Mouse (Mus musculus): ENCODE results near the gene Cnksr3. TPM values are rescaled to one million over a fixed set of nuclear protein-coding genes. Genes with fewer than 3 reads are reported as not detected.
A peak's percentile ranks its signal among the peaks of the same experiment; 100 is the strongest.

Gene Cnksr3
- polyA plus RNA-seq, 1 experiment from 2014 or later = 7.4 TPM

DNA sequence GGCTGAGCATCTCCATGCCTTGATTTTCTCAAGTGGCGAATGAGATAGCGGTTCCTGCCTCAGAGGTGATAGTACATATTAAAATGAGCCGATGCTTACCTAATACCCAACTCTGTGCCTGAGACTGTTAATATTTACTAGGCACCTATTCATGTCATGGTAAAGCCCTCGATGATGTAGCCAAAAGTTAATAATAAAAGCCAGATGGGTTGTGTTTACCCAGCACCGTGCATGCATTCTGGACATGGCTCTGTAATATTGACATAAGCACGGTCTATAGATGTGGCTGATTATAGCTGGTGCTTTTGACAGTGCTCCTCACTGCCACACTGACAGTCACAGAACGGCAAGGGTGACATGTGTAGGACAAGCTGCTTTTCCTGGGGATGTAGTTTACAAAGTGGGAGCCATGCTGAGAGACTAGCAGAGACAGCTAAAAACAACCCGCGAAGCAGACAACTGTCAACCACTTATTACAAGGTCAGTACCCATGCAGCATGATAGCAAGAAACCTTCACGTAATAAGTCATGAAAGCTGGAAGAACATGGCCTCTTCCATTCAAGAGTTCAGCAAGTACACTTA, 3.1 kb downstream of the Cnksr3 start:
- 64% methylated on average over 10 of the region's 10 CpGs for WGBS
- peaks cover 21% of the 10 kb centered on the region; the same call in 1 of the 2 replicates for H3K4me1 ChIP-seq (ENCODE audit: insufficient read depth, low read depth, low read length)
- TF ChIP-seq CTCF (IDR thresholded peaks at IDR 0.05) (no peak), EP300 (IDR thresholded peaks at IDR 0.05) (no peak)

DNA sequence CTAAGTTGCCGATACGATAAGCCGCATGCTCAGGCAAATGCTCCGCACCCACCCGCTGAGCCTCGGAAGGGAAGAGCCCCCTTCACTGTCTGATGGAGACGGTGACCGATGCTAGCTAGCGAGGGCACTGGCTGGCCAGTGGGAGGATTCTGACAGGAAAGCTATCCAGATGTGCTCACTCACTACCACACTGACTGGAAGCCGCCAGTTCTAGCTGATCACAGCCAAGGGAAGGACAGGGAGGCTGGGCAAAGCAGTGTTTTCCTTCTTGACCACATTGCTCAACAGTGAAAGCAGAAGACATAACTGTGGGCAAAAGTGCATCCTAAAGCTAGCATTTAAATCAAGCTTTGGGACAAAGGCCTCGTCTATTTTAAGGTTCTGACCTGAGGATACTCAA, 4.7 kb downstream of the Cnksr3 start:
- Histone ChIP-seq H3K4me3 (ENCODE audit: low read depth, low read length) (no peak overlapping the region), H3K9ac (replicated peaks; ENCODE audit: low read depth) (no peak overlapping the region), H3K27ac (ENCODE audit: low read length) (no peak overlapping the region), H3K9me3 (ENCODE audit: low read length) (no peaks in the 10 kb centered on the region), H3K4me2 (replicated peaks; ENCODE audit: low read depth, low read length) (no peak overlapping the region; the same call in 1 of the 2 replicates), H3K27me3 (replicated peaks; ENCODE audit: insufficient read depth, low read length) (no peaks in the 10 kb centered on the region), H3K4me1 (ENCODE audit: insufficient read depth, low read depth, low read length) (peaks cover 18% of the 10 kb centered on the region; the same call in 1 of the 2 replicates), H3K36me3 (ENCODE audit: insufficient read depth, low read length) (no peaks in the 10 kb centered on the region)
- TF ChIP-seq EP300 (IDR thresholded peaks at IDR 0.05) (no peak), CTCF (IDR thresholded peaks at IDR 0.05) (no peak)
- WGBS = 62% methylated on average over 11 of the region's 11 CpGs
- DNase-seq (ENCODE audit: low spot score) (peak; percentile 83), ATAC-seq (peak; percentile 8; the same call in 1 of the 2 replicates)

More for the DNA sequence above, 3.1 kb downstream of the Cnksr3 start:
- no peaks in the 10 kb centered on the region for H3K36me3 ChIP-seq (ENCODE audit: insufficient read depth, low read length)
- peak overlapping the region; percentile 91; the same call in 1 of the 2 replicates for H3K4me2 ChIP-seq (replicated peaks; ENCODE audit: low read depth, low read length)
- no peaks in the 10 kb centered on the region for H3K9me3 ChIP-seq (ENCODE audit: low read length)
- ATAC-seq = no peak
- H3K27me3 ChIP-seq (replicated peaks; ENCODE audit: insufficient read depth, low read length) = no peaks in the 10 kb centered on the region
- no peak for DNase-seq (ENCODE audit: low spot score)
- no peak overlapping the region for H3K27ac ChIP-seq (ENCODE audit: low read length)
- no peak overlapping the region for H3K4me3 ChIP-seq (ENCODE audit: low read depth, low read length)
- H3K9ac ChIP-seq (replicated peaks; ENCODE audit: low read depth) = no peak overlapping the region

DNA sequence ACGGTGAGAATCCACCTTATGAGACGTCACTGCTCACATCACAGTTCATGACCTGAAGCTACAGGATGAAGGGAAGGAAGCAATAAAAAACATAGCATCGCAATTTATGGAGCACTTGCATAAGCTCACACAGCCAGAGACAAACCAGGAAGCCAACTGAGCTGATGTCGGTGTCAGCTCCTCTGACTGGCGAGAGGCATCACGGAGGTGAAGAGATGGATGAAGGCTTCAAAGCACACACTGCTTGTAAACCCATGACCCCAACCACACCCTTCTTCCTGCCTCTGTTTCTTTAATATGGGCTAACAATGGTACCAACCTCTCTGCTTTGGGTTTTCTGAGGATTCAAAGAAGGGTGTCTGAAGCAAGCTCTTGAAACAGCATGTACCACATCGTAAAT, 5.5 kb downstream of the Cnksr3 start:
- TF ChIP-seq EP300 (IDR thresholded peaks at IDR 0.05) (no peak), CTCF (IDR thresholded peaks at IDR 0.05) (no peak)
- 59% methylated on average over 7 of the region's 7 CpGs for WGBS
- Histone ChIP-seq H3K27me3 (replicated peaks; ENCODE audit: insufficient read depth, low read length) (no peaks in the 10 kb centered on the region), H3K27ac (ENCODE audit: low read length) (no peak overlapping the region), H3K36me3 (ENCODE audit: insufficient read depth, low read length) (no peaks in the 10 kb centered on the region), H3K9ac (replicated peaks; ENCODE audit: low read depth) (no peak overlapping the region), H3K9me3 (ENCODE audit: low read length) (no peaks in the 10 kb centered on the region), H3K4me1 (ENCODE audit: insufficient read depth, low read depth, low read length) (peaks cover 18% of the 10 kb centered on the region; the same call in 1 of the 2 replicates), H3K4me2 (replicated peaks; ENCODE audit: low read depth, low read length) (no peak overlapping the region; the same call in 1 of the 2 replicates), H3K4me3 (ENCODE audit: low read depth, low read length) (no peak overlapping the region)
- no peak for DNase-seq (ENCODE audit: low spot score)
- no peak for ATAC-seq

DNA sequence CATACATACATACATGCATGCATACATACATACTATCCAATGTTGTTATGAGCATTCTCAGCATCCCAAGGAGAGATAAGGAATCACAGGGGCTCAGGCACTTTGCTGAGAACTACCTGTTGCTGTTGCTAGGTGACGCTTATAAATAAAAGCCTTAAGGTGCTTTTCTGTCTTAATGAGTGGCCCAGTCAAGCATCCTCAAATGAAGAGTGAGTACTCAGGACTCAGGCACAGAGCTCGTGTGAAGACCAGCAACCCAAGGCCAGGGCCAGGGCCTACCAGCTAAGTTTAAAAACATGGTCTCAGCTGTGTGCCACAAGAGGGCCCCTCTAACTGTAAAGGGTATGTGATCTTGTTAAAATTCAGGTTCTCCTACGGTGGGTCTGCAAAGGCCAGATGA, 6.5 kb downstream of the Cnksr3 start:
- Histone ChIP-seq H3K9ac (replicated peaks; ENCODE audit: low read depth) (no peak overlapping the region), H3K4me1 (ENCODE audit: insufficient read depth, low read depth, low read length) (peaks cover 18% of the 10 kb centered on the region; the same call in 1 of the 2 replicates), H3K9me3 (ENCODE audit: low read length) (no peaks in the 10 kb centered on the region), H3K36me3 (ENCODE audit: insufficient read depth, low read length) (no peaks in the 10 kb centered on the region), H3K27me3 (replicated peaks; ENCODE audit: insufficient read depth, low read length) (no peaks in the 10 kb centered on the region), H3K27ac (ENCODE audit: low read length) (peak overlapping the region; percentile 20; the same call in 1 of the 2 replicates), H3K4me3 (ENCODE audit: low read depth, low read length) (no peak overlapping the region), H3K4me2 (replicated peaks; ENCODE audit: low read depth, low read length) (no peak overlapping the region)
- WGBS = 63% methylated on average over 3 of the region's 3 CpGs
- TF ChIP-seq EP300 (IDR thresholded peaks at IDR 0.05) = 0 out of 2 replicates have a peak, but pooled peaks have one; percentile 31
- TF ChIP-seq CTCF (IDR thresholded peaks at IDR 0.05) = no peak
- ATAC-seq (peak; percentile 90), DNase-seq (ENCODE audit: low spot score) (peak; percentile 80)

DNA sequence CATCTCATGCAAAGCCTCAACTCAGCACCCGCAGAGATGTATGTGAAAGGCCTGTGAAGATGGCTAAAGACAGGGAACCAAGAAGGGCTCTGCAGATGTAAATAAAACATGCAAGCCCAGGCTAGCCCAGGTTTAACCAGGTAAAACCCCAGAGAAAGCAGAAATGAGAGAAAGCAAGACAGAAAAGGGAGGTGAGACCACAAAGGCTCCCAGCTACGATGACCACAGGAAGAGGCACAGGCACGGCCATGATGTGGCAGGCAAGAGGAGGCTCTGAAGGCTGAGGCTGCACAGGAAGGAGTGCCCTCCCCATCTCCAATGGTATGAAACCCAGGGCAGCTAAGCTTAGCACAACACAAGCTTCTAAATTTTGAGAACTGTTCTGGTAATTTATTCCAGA, 7.1 kb downstream of the Cnksr3 start:
- Histone ChIP-seq H3K27me3 (replicated peaks; ENCODE audit: insufficient read depth, low read length) (no peaks in the 10 kb centered on the region), H3K4me1 (ENCODE audit: insufficient read depth, low read depth, low read length) (peaks cover 14% of the 10 kb centered on the region; the same call in 1 of the 2 replicates), H3K27ac (ENCODE audit: low read length) (no peak overlapping the region), H3K36me3 (ENCODE audit: insufficient read depth, low read length) (no peaks in the 10 kb centered on the region), H3K4me2 (replicated peaks; ENCODE audit: low read depth, low read length) (no peak overlapping the region), H3K9me3 (ENCODE audit: low read length) (no peaks in the 10 kb centered on the region), H3K9ac (replicated peaks; ENCODE audit: low read depth) (no peak overlapping the region), H3K4me3 (ENCODE audit: low read depth, low read length) (no peak overlapping the region)
- no peak for DNase-seq (ENCODE audit: low spot score)
- TF ChIP-seq EP300 (IDR thresholded peaks at IDR 0.05) = no peak
- TF ChIP-seq CTCF (IDR thresholded peaks at IDR 0.05) = no peak
- ATAC-seq = no peak
- WGBS = 58% methylated on average over 3 of the region's 3 CpGs

DNA sequence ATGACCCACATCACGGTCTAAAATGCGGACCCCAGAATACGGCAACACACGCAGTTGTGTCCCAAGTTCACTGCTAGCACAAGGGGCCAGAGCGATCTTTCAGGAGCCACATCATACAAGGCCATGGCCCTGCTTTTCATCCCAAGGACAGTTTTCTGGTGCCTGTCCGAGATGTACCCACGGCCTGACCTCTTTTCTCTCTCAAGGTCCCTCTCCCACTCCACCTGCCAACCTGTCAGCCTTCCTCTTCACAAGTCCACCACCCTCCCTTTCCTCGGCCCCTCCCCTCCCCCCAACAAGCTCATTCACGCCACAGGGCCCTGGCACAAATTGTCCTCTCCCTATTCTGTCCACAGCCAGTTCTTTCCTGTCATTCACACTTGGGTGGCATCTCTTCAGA, 9.5 kb downstream of the Cnksr3 start:
- TF ChIP-seq EP300 (IDR thresholded peaks at IDR 0.05) (no peak), CTCF (IDR thresholded peaks at IDR 0.05) (no peak)
- H3K4me3 ChIP-seq (ENCODE audit: low read depth, low read length) = no peak overlapping the region
- WGBS = 88% methylated on average over 9 of the region's 9 CpGs
- DNase-seq (ENCODE audit: low spot score) = no peak
- H3K27me3 ChIP-seq (replicated peaks; ENCODE audit: insufficient read depth, low read length) = no peaks in the 10 kb centered on the region
- H3K4me1 ChIP-seq (ENCODE audit: insufficient read depth, low read depth, low read length) = peaks cover 8% of the 10 kb centered on the region; the same call in 1 of the 2 replicates
- no peak overlapping the region for H3K4me2 ChIP-seq (replicated peaks; ENCODE audit: low read depth, low read length)
- no peak overlapping the region for H3K9ac ChIP-seq (replicated peaks; ENCODE audit: low read depth)
- no peak for ATAC-seq
- no peak overlapping the region for H3K27ac ChIP-seq (ENCODE audit: low read length)
- H3K36me3 ChIP-seq (ENCODE audit: insufficient read depth, low read length) = no peaks in the 10 kb centered on the region
- no peaks in the 10 kb centered on the region for H3K9me3 ChIP-seq (ENCODE audit: low read length)

All from lung, postnatal 0 days (tissue).